Mouse (Mus musculus) MEL (cell line): ENCODE measurements around the gene Dlx3. TPM values are rescaled to one million over a fixed set of nuclear protein-coding genes. Genes with fewer than 3 reads are reported as not detected.

Source experiments
- DNase-seq: peaks from one replicate; pipeline ENCODE4 v3.0.0; 2011; ENCODE audit warnings: low read depth, low spot score
- H3K27ac ChIP-seq: 2 replicates; pipeline ENCODE4 v1.5.1; 2012; ENCODE audit warnings: low read depth, mild to moderate bottlenecking, control low read depth, low read length, moderate library complexity; ENCODE audit not compliant: control insufficient read depth
- H3K27me3 ChIP-seq, 2 experiments: fragments of 150-350 bp in 1 of 2; sonication (generic) in 1 of 2; 2 replicates each; pipeline ENCODE4 v1.6.1; 2012; ENCODE audit warnings: low read length in 2 of 2, mild to moderate bottlenecking in 2 of 2, improper control_type of control experiment in 1 of 2, moderate library complexity in 1 of 2; ENCODE audit not compliant: insufficient read depth in 2 of 2, control insufficient read depth in 1 of 2
- H3K36me3 ChIP-seq, 2 experiments: 2 replicates each; pipeline ENCODE4 v1.6.1; 2012 to 2014; ENCODE audit warnings: low read length in 2 of 2, improper control_type of control experiment in 1 of 2, inconsistent platforms in 1 of 2, mild to moderate bottlenecking in 1 of 2; ENCODE audit not compliant: insufficient read depth in 2 of 2, control insufficient read depth in 1 of 2
- H3K4me1 ChIP-seq, 2 experiments: fragments of 150-350 bp in 1 of 2; sonication (generic) in 1 of 2; 2 replicates each; pipeline ENCODE4 v1.6.1; 2012; ENCODE audit warnings: low read length in 2 of 2, improper control_type of control experiment in 1 of 2, mild to moderate bottlenecking in 1 of 2; ENCODE audit not compliant: insufficient read depth in 2 of 2, control insufficient read depth in 1 of 2
- H3K4me3 ChIP-seq, 2 experiments: fragments of 150-350 bp in 1 of 2; sonication (generic) in 1 of 2; 2 replicates each; pipeline ENCODE4 v1.5.1; 2012; ENCODE audit warnings: low read depth in 2 of 2, low read length in 2 of 2, mild to moderate bottlenecking in 2 of 2, moderate library complexity in 2 of 2, control low read depth in 1 of 2, improper control_type of control experiment in 1 of 2; ENCODE audit not compliant: control insufficient read depth in 1 of 2, insufficient read depth in 1 of 2
- H3K79me2 ChIP-seq: 2 replicates; pipeline ENCODE4 v1.6.1; 2012; ENCODE audit warnings: mild to moderate bottlenecking, low read length, moderate library complexity; ENCODE audit not compliant: control insufficient read depth, poor library complexity, insufficient read depth
- H3K9ac ChIP-seq: 2 replicates; pipeline ENCODE4 v1.6.1; 2012; ENCODE audit warnings: low read depth, mild to moderate bottlenecking, control low read depth, low read length, moderate library complexity; ENCODE audit not compliant: control insufficient read depth, poor library complexity, severe bottlenecking
- H3K9me3 ChIP-seq: fragments of 150-350 bp; sonication (generic); replicated peaks from 2 replicates; pipeline ENCODE4 v1.6.1; 2012; ENCODE audit warnings: mild to moderate bottlenecking, low read length, improper control_type of control experiment, moderate library complexity; ENCODE audit not compliant: insufficient read depth
- BHLHE40 ChIP-seq: IDR thresholded peaks from 2 replicates; pipeline ENCODE4 v1.6.1; 2012; ENCODE audit warnings: low read depth, mild to moderate bottlenecking, inconsistent platforms, low read length, improper control_type of control experiment, borderline replicate concordance
- GABPA ChIP-seq: IDR thresholded peaks from 2 replicates; pipeline ENCODE4 v1.6.1; 2012; ENCODE audit warnings: low read depth, mild to moderate bottlenecking, inconsistent platforms, low read length, improper control_type of control experiment, moderate library complexity
- GATA1 ChIP-seq: IDR thresholded peaks from 2 replicates; pipeline ENCODE4 v1.6.1; 2011; ENCODE audit warnings: low read depth, low read length, improper control_type of control experiment
- KAT2A ChIP-seq: conservative IDR thresholded peaks from 2 replicates; pipeline ENCODE4 v1.6.1; 2012; ENCODE audit warnings: low read depth, low read length, improper control_type of control experiment, inconsistent platforms
- MAFK ChIP-seq: IDR thresholded peaks from 2 replicates; pipeline ENCODE4 v1.6.1; 2011; ENCODE audit warnings: low read depth, mild to moderate bottlenecking, low read length, improper control_type of control experiment, borderline replicate concordance
- MYB ChIP-seq: IDR thresholded peaks from 2 replicates; pipeline ENCODE4 v1.6.1; 2011; ENCODE audit warnings: mild to moderate bottlenecking, low read depth, low read length, improper control_type of control experiment
- POLR2AphosphoS5 ChIP-seq: IDR thresholded peaks from 2 replicates; pipeline ENCODE4 v1.6.1; 2012; ENCODE audit warnings: low read depth, borderline replicate concordance, mild to moderate bottlenecking, inconsistent platforms, low read length, moderate library complexity, mixed read lengths
- RCOR1 ChIP-seq: IDR thresholded peaks from 2 replicates; pipeline ENCODE4 v1.6.1; 2012; ENCODE audit warnings: low read depth, mild to moderate bottlenecking, inconsistent platforms, low read length, improper control_type of control experiment
- TBP ChIP-seq: IDR thresholded peaks from 2 replicates; pipeline ENCODE4 v1.8.0; 2011; ENCODE audit warnings: low read depth, low read length, improper control_type of control experiment
- USF1 ChIP-seq: IDR thresholded peaks from 2 replicates; pipeline ENCODE4 v1.6.1; 2014; ENCODE audit warnings: low read depth, mild to moderate bottlenecking, inconsistent platforms, low read length, improper control_type of control experiment, moderate library complexity
- USF2 ChIP-seq, 2 experiments: IDR thresholded peaks; 2 replicates each; pipeline ENCODE4 v1.6.1; 2011 to 2012; ENCODE audit warnings: improper control_type of control experiment in 2 of 2, low read length in 2 of 2, borderline replicate concordance in 1 of 2, inconsistent platforms in 1 of 2, low read depth in 1 of 2, mild to moderate bottlenecking in 1 of 2; ENCODE audit not compliant: insufficient read depth in 1 of 2
- ZC3H11A ChIP-seq: IDR thresholded peaks from 2 replicates; pipeline ENCODE4 v1.6.1; 2012; ENCODE audit warnings: low read depth, mild to moderate bottlenecking, inconsistent platforms, low read length, improper control_type of control experiment
- ZMIZ1 ChIP-seq: IDR thresholded peaks from 2 replicates; pipeline ENCODE4 v1.6.1; 2012; ENCODE audit warnings: low read depth, mild to moderate bottlenecking, inconsistent platforms, low read length, improper control_type of control experiment, moderate library complexity
- ZNF384 ChIP-seq: IDR thresholded peaks from 2 replicates; pipeline ENCODE4 v1.6.1; 2012; ENCODE audit warnings: low read depth, mild to moderate bottlenecking, inconsistent platforms, low read length, improper control_type of control experiment
- polyA plus RNA-seq, 2 experiments: library from polyadenylated mRNA; stranded (reverse) in 1 of 2; unstranded in 1 of 2; fragments of >175 nt in 1 of 2; fragments of >200 nt in 1 of 2; gene quantifications; 2 replicates each; pipeline versions ENCODE4 v1.2.1 to v1.2.4; 2012; ENCODE audit warnings: low replicate concordance in 2 of 2, low read depth in 1 of 2; ENCODE audit not compliant: insufficient read length in 2 of 2, insufficient read depth in 1 of 2, missing spikeins in 1 of 2
- total RNA-seq: library from RNA; depleted of rRNA; stranded (reverse); fragments of 300-350 nt; gene quantifications from 2 replicates; pipeline ENCODE4 v1.2.3, GENCODE M21; 2012

The Dlx3 gene
- total and polyA plus RNA-seq, 3 experiments: not detected

GRCm38 (mm10) chr11:95126272-95127245, 6.6 kb downstream of the Dlx3 start:
- peaks cover 1 to 6% of the 10 kb centered on the region in 2 experiments; a peak in 2 of 4 replicates for H3K27me3 ChIP-seq
- no peaks in the 10 kb centered on the region for H3K4me1 ChIP-seq

GRCm38 (mm10) chr11:95128359-95128758, 8.4 kb downstream of the Dlx3 start:
- H3K79me2 ChIP-seq: no peaks in the 10 kb centered on the region
- peaks cover 1 to 5% of the 10 kb centered on the region in 2 experiments; a peak in 2 of 4 replicates for H3K27me3 ChIP-seq
- H3K27ac ChIP-seq: no peak overlapping the region
- no peak for DNase-seq
- no peaks in the 10 kb centered on the region for H3K9me3 ChIP-seq
- TF ChIP-seq ZMIZ1 (no peak), MYB (no peak), POLR2AphosphoS5 (no peak), GATA1 (no peak), ZC3H11A (no peak), TBP (no peak), BHLHE40 (no peak), KAT2A (no peak), MAFK (no peak), ZNF384 (no peak)
- no peak overlapping the region for H3K4me3 ChIP-seq
- no peaks in the 10 kb centered on the region for H3K36me3 ChIP-seq
- H3K4me1 ChIP-seq: no peaks in the 10 kb centered on the region
- H3K9ac ChIP-seq: no peak overlapping the region

More at GRCm38 (mm10) chr11:95126272-95127245, 6.6 kb downstream of the Dlx3 start:
- TF ChIP-seq MAFK (no peak), RCOR1 (no peak), GABPA (no peak), USF1 (no peak), USF2 (IDR thresholded peaks at IDR 0.05; ENCODE audit: borderline replicate concordance in 1 of 2, insufficient read depth in 1 of 2, low read depth in 1 of 2, low read length in 2 of 2) (no peak)
- TF ChIP-seq, all 39 proteins: peak for 0
- H3K4me3 ChIP-seq: no peak overlapping the region
- no peaks in the 10 kb centered on the region for H3K36me3 ChIP-seq
- no peaks in the 10 kb centered on the region for H3K79me2 ChIP-seq
- no peak overlapping the region for H3K9ac ChIP-seq
- H3K27ac ChIP-seq: no peak overlapping the region
- H3K9me3 ChIP-seq: no peaks in the 10 kb centered on the region
- no peak for DNase-seq
